Mouse (Mus musculus): ENCODE data around the gene Cblc. TPM values are rescaled to one million over a fixed set of nuclear protein-coding genes. Genes with fewer than 3 reads are reported as not detected.

Cblc gene
- polyA plus RNA-seq, 1 experiment from 2014 or later: 4.9 TPM

DNA sequence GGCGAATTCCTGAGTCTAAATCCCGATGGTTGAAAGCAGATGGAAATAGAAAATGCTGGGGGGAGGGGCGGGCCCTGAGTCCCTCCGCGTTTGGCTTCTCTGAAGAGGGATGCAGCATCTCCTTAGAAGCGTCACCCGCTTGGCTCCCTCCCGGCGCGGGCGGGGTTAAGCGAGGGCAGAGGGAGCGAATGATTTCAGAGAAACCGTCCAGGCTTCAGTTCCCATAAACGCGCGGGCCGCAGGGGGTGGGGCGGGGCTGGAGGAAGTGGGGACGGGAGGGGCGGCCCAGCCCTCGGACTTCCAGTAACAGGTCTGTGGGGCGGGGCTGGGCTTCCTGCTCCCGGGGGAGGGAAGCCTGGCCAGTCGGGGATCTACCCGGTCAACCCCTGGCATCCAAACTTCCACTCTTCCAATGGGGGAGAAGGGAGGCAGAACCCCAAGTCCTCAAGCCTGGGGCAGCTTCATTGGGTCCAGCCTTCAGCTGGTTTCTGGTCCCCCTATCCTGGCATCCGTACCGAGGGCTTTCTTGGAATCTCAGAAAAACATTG lies 19.7 kb upstream of the Cblc start:
- peak; percentile 52; the same call in 1 of the 2 replicates for ATAC-seq (ENCODE audit: low FRiP score, low read depth)
- H3K27me3 ChIP-seq: peaks cover 57% of the 10 kb centered on the region

DNA sequence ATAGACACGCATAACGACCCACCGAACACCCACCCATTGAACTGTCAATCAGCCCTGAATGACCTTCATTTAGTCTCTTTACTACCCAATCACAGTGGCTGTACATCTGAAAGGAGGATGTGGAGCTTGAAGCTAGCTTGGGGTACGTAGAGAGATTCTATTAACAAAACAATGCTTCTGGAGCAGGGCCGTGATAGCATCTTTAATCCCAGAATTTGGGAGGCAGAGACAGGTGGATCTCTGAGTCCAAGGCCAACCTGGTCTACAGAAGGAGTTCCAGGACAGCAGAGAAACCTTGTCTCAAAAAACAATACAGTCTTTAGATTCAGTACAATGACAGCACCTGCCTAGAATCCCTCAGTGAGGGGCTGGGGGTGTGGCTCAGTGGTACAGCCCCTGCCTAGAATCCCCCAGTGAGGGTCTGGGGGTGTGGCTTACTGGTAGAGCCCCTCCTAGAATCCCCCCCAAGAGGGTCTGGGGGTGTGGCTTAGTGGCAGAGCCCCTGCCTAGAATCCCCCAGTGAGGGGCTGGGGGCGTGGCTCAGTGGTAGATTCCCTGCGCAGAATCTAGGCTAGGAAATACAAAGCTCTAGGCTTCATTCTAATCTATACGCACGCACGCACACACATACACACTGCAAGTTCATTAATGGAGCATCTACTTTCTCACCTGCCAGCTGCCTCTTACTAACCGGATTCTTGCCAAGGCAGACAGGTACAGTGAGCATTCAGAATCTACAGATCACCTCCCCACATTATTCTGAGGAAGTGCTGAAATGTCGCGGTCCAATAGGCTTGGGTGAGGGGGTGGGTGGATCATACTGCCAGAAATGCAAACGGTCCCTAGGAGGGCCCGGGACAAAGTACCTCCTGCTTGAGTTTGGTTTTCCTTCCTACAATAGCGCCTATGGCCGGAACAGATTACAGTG lies 19.0 kb upstream of the Cblc start:
- WGBS: 28% methylated on average over 17 of the region's 17 CpGs

More for the DNA sequence above, 19.7 kb upstream of the Cblc start:
- Histone ChIP-seq H3K4me3 (peak overlapping the region; percentile 49), H3K4me1 (peaks cover 28% of the 10 kb centered on the region), H3K4me2 (replicated peaks) (peak overlapping the region; percentile 77), H3K9ac (peak overlapping the region; percentile 61), H3K36me3 (no peaks in the 10 kb centered on the region), H3K9me3 (peaks cover 6% of the 10 kb centered on the region; the same call in 1 of the 2 replicates), H3K27ac (peak overlapping the region; percentile 44; the same call in 1 of the 2 replicates)
- under 1% methylated on average over 27 of the region's 28 CpGs for WGBS

DNA sequence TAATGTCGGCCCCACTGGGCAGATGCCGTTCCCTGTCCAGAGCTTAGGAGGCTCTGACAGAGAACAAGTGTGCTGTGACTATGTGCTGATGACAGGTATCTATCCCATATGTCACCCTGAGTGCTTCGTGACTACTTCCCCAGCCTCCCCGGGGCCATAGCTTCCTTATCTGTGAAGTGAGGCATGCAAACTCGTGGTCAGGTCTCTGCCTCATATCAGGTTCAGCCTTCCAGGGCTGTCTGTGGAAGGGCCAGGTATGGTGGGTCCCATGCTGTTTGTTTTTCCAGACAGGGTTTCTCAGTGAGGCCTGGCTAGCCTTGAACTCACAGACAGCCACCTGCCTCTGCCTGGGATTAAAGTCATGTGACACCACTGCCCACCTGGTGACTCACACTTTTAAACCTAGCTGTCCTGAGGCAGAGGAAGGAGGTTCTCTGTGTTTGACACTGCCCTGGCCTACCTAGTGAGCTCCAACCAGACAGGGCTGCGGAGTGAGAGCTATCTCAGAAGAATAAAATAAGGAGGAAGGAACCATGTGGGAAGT lies 17.0 kb upstream of the Cblc start:
- H3K9me3 ChIP-seq: no peaks in the 10 kb centered on the region
- peaks cover 42% of the 10 kb centered on the region for H3K4me1 ChIP-seq
- H3K9ac ChIP-seq: no peak overlapping the region
- no peak overlapping the region for H3K4me2 ChIP-seq (replicated peaks)
- H3K27ac ChIP-seq: no peak overlapping the region
- WGBS: 77% methylated on average over 6 of the region's 6 CpGs
- ATAC-seq (ENCODE audit: low FRiP score, low read depth): no peak
- no peak overlapping the region for H3K4me3 ChIP-seq
- H3K36me3 ChIP-seq: no peaks in the 10 kb centered on the region
- H3K27me3 ChIP-seq: peaks cover 64% of the 10 kb centered on the region

More for the DNA sequence above, 19.0 kb upstream of the Cblc start:
- peaks cover 57% of the 10 kb centered on the region for H3K27me3 ChIP-seq
- H3K9ac ChIP-seq: peak overlapping the region; percentile 61
- H3K4me2 ChIP-seq (replicated peaks): peak overlapping the region; percentile 77
- H3K36me3 ChIP-seq: no peaks in the 10 kb centered on the region
- peaks cover 3% of the 10 kb centered on the region; the same call in 1 of the 2 replicates for H3K9me3 ChIP-seq
- peak overlapping the region; percentile 49 for H3K4me3 ChIP-seq
- 0 out of 2 replicates have a peak overlapping the region, but pooled peaks have one; percentile 4 for H3K27ac ChIP-seq
- peaks cover 34% of the 10 kb centered on the region for H3K4me1 ChIP-seq
- peak; percentile 7; the same call in 1 of the 2 replicates for ATAC-seq (ENCODE audit: low FRiP score, low read depth)

DNA sequence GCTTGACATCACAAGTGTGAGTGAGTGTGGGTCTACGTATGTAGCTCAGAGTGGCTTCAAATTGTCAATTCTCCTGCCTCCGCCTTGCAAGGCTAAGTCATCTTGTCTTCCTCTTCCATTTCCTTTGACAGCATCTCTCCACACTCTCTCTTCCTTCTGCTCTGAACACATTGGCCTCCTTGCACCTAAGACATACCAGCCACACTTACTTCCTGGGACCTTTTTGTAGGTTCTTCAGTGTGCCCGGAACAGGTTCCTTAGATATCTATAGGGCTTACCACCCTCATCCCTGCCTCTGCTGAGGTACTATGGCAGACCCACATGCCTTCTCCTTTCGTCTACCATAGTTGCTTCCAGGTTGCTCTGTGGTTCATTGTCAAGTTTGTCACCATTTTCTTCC lies 16.6 kb upstream of the Cblc start:
- no peak for ATAC-seq (ENCODE audit: low FRiP score, low read depth)
- Histone ChIP-seq H3K27ac (no peak overlapping the region), H3K9ac (no peak overlapping the region), H3K9me3 (no peaks in the 10 kb centered on the region), H3K4me1 (peaks cover 42% of the 10 kb centered on the region), H3K4me2 (replicated peaks) (no peak overlapping the region), H3K36me3 (no peaks in the 10 kb centered on the region), H3K4me3 (no peak overlapping the region), H3K27me3 (peaks cover 66% of the 10 kb centered on the region)
- WGBS: 76% methylated on average over 4 of the region's 4 CpGs

DNA sequence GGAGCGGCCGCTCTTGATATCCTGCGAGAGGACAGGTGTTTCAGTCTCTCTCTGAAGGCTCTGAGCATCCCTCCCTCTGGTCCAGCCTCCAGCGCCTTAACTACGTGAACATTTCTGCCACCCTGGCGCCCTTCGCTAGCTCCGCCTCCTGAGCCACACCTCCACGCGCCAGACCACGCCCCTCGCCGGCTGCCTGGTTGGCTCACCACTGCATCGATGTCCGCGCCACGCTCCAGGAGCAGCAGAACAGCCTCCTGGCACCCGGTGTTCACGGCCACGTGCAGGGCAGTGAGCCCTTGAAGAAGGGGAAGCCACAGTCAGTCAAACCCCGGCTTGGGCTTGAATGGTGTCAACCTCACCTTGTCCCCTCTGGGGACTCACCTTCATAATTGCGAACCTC lies 14.5 kb upstream of the Cblc start:
- H3K27me3 ChIP-seq: peaks cover 60% of the 10 kb centered on the region
- ATAC-seq (ENCODE audit: low FRiP score, low read depth): no peak

DNA sequence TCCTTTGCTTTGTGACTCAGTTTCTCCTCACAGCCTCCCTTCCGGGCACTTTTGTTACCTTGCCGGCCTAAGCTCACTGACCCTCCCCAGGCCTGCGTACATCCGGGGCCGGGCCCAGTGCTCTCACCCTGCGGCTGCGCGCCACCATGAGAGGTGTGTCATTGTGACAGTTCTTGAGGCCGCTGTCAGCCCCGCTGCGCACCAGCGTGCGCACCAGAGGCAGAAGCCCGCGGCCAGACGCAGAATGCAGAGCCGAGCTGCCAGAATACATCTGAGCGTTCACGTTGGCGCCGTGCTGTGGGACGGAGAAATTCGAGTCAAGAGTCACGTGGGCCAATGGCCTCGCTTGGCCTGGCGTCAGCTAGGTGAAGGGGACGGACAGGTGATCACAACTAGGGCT lies 12.8 kb upstream of the Cblc start:
- ATAC-seq (ENCODE audit: low FRiP score, low read depth): 0 out of 2 replicates have a peak, but pooled peaks have one; percentile 17
- Histone ChIP-seq H3K9me3 (no peaks in the 10 kb centered on the region), H3K9ac (0 out of 2 replicates have a peak overlapping the region, but pooled peaks have one; percentile 31), H3K36me3 (no peaks in the 10 kb centered on the region), H3K27me3 (peaks cover 58% of the 10 kb centered on the region), H3K27ac (no peak overlapping the region), H3K4me3 (peak overlapping the region; percentile 27), H3K4me2 (replicated peaks) (peak overlapping the region; percentile 53), H3K4me1 (peaks cover 15% of the 10 kb centered on the region)
- WGBS: 4% methylated on average over 27 of the region's 27 CpGs

More for the DNA sequence above, 14.5 kb upstream of the Cblc start:
- Histone ChIP-seq H3K4me2 (replicated peaks) (peak overlapping the region; percentile 51), H3K9ac (0 out of 2 replicates have a peak overlapping the region, but pooled peaks have one; percentile 25), H3K4me1 (peaks cover 22% of the 10 kb centered on the region), H3K36me3 (no peaks in the 10 kb centered on the region), H3K4me3 (peak overlapping the region; percentile 26), H3K9me3 (no peaks in the 10 kb centered on the region), H3K27ac (no peak overlapping the region)
- 2% methylated on average over 22 of the region's 22 CpGs for WGBS

DNA sequence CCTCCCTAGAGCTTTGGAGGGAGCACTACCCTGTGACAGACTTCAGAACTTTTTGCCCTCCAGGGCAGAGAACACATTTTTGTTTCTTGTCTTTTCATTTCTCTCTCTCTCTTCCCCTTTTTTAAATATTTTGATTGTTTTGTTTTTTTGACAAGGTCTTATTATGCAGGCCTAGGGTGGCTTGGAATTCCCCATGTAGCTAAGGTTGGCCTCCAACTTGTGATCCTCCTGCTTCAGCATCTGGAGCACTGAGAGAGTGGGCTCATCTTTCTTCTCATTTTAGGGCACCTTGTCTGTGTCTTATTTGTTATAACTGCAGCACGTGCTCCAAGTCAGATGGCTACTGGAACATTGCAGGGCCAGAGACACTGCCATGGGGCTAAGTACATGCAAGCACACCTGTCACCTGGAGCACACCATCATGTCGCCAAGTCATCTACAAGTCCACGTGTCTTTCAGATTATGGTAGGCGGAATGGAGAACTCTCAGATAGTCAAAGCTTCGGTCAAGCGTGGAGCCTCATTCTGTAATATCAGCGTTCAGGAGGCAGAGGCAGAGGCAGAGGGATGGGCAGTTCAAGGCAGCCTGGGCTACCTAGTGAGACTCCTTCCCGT lies 9.9 kb upstream of the Cblc start:
- H3K27ac ChIP-seq: no peak overlapping the region
- WGBS: 83% methylated on average over 8 of the region's 8 CpGs
- peaks cover 43% of the 10 kb centered on the region for H3K27me3 ChIP-seq
- H3K9ac ChIP-seq: no peak overlapping the region
- ATAC-seq (ENCODE audit: low FRiP score, low read depth): no peak
- no peaks in the 10 kb centered on the region for H3K36me3 ChIP-seq
- no peaks in the 10 kb centered on the region for H3K9me3 ChIP-seq
- H3K4me2 ChIP-seq (replicated peaks): no peak overlapping the region
- no peak overlapping the region for H3K4me3 ChIP-seq
- peaks cover 15% of the 10 kb centered on the region for H3K4me1 ChIP-seq

DNA sequence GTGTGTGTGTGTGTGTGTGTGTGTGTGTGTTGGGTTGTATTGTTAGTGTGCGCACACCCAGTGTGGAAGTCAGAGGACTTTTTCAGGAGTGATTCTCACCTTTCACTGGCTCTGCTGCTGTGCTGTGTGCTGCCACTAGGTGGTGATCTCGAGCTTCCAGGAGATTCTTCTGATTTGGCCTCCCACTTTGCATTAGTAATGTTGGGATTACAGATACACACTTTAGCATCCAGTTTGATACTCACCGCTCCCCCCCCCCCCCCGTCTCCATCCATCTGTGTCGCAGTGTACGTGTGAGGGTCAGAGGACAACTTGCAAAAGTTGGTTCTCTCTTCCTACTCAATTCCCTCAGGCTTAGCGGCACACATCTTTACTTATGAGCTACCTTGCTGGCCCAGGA lies 6.4 kb upstream of the Cblc start:
- H3K4me1 ChIP-seq: no peaks in the 10 kb centered on the region
- H3K27ac ChIP-seq: no peak overlapping the region
- peaks cover 11% of the 10 kb centered on the region for H3K27me3 ChIP-seq
- H3K36me3 ChIP-seq: no peaks in the 10 kb centered on the region
- no peak overlapping the region for H3K9ac ChIP-seq
- ATAC-seq (ENCODE audit: low FRiP score, low read depth): no peak
- no peaks in the 10 kb centered on the region for H3K9me3 ChIP-seq
- no peak overlapping the region for H3K4me2 ChIP-seq (replicated peaks)
- 24% methylated on average over 7 of the region's 7 CpGs for WGBS
- no peak overlapping the region for H3K4me3 ChIP-seq

DNA sequence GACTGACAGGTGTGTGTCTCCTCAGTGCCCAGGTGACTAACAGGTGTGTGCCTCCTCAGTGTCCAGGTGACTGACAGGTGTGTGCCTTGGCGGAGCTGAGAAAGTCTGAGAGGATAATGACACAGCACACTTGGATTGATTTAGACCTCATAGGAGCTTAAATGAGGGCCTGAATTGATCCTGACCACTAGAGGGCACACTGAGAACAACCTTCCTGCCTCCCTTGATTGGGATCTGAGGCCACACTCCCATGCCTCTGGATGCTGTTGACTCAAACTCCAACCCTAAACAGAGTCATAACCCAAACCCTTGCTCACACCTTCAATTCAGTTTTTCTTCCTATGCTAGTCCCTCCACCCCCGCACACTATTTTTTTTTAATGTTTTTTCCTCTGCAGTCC lies 4.2 kb upstream of the Cblc start:
- H3K4me1 ChIP-seq: no peaks in the 10 kb centered on the region
- H3K27ac ChIP-seq: no peak overlapping the region
- WGBS: 22% methylated on average over 2 of the region's 2 CpGs
- no peaks in the 10 kb centered on the region for H3K36me3 ChIP-seq
- no peaks in the 10 kb centered on the region for H3K9me3 ChIP-seq
- H3K4me2 ChIP-seq (replicated peaks): no peak overlapping the region
- H3K9ac ChIP-seq: no peak overlapping the region
- peaks cover 34% of the 10 kb centered on the region for H3K27me3 ChIP-seq
- no peak for ATAC-seq (ENCODE audit: low FRiP score, low read depth)
- no peak overlapping the region for H3K4me3 ChIP-seq

DNA sequence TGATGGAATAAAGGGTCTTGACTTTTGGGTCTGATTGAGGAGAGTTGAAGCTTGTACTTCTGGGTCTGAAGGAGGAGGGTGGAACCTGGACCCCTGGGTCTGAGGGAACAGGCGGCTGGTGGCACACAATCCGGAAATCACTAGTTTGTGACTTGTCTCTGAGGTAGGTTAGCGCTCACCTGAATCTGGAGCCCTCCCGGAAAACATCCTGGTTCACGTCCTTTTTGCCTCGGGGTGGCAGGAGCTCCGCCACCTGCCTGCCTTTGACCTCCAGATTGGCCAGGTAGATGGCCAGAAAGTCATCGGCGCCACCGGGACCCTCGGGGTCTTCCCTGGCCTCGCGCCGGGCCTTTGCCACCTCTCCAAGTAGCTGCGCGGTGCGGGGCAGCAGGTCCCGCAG lies 355 bp downstream of the Cblc start:
- H3K9ac ChIP-seq: peak overlapping the region; percentile 46
- 8% methylated on average over 18 of the region's 18 CpGs for WGBS
- ATAC-seq (ENCODE audit: low FRiP score, low read depth): no peak

DNA sequence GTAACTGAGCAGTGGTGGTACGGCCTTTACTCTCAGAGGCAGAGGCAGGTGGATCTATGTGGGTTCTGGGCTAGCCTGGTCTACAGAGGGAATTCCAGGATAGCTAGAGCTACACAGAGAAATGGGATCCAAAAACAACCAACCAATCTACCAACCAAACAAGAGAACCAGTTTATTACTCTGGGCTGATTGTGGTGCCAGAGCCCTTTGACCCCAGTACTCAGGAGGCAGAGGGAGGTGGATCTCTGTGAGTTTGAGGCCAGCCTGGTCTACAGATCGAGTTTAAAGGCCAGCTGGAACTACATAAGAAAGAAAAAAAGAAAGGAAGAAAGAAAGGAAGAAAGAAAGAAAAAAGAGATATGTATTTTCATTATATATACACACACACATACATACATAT lies 1.4 kb downstream of the Cblc start:
- ATAC-seq (ENCODE audit: low FRiP score, low read depth): no peak
- no peaks in the 10 kb centered on the region for H3K36me3 ChIP-seq
- peaks cover 46% of the 10 kb centered on the region for H3K27me3 ChIP-seq
- no peak overlapping the region for H3K4me2 ChIP-seq (replicated peaks)
- H3K9ac ChIP-seq: no peak overlapping the region
- H3K9me3 ChIP-seq: no peaks in the 10 kb centered on the region
- H3K27ac ChIP-seq: no peak overlapping the region
- H3K4me3 ChIP-seq: no peak overlapping the region
- H3K4me1 ChIP-seq: no peaks in the 10 kb centered on the region
- WGBS: 57% methylated on average over 2 of the region's 2 CpGs

More for the DNA sequence above, 355 bp downstream of the Cblc start:
- peak overlapping the region; percentile 33 for H3K4me3 ChIP-seq
- H3K27ac ChIP-seq: no peak overlapping the region
- no peaks in the 10 kb centered on the region for H3K36me3 ChIP-seq
- H3K9me3 ChIP-seq: no peaks in the 10 kb centered on the region
- peaks cover 42% of the 10 kb centered on the region for H3K27me3 ChIP-seq
- peak overlapping the region; percentile 44 for H3K4me2 ChIP-seq (replicated peaks)
- no peaks in the 10 kb centered on the region for H3K4me1 ChIP-seq

Measured in limb, embryonic 13.5 days (tissue).